Mouse (Mus musculus) limb, embryonic 11.5 days (tissue): ENCODE measurements at regions not wholly inside any gene's neighbourhood (a gene's known extent, or its start where the extent isn't known, plus 50 kb on each side); places are given as distances from the start of the nearest gene placed in this dataset.

ENCODE experiments used
- ATAC-seq: fragments of 200-750 bp; cut with Nextera tagmentation; 2 replicates; pipeline ENCODE4 v1.8.0; 2017; ENCODE audit warnings: low read depth; ENCODE audit not compliant: insufficient number of reproducible peaks, low FRiP score, low TSS enrichment
- DNase-seq: peaks from one replicate; pipeline ENCODE4 v3.0.0-alpha.2; 2015; ENCODE audit warnings: low spot score
- H3K27ac ChIP-seq: fragments of 300-500 bp; sonication (generic); replicated peaks from 2 replicates; pipeline ENCODE4 v1.5.1; 2014; ENCODE audit warnings: low read depth, mild to moderate bottlenecking, low read length
- H3K27me3 ChIP-seq: fragments of 300-500 bp; sonication (generic); 2 replicates; pipeline ENCODE4 v1.6.1; 2014; ENCODE audit warnings: mild to moderate bottlenecking, low read length, mixed read lengths; ENCODE audit not compliant: control insufficient read depth, insufficient read depth
- H3K36me3 ChIP-seq: fragments of 300-500 bp; sonication (generic); 2 replicates; pipeline ENCODE4 v1.6.1; 2014; ENCODE audit warnings: mild to moderate bottlenecking, low read length, moderate library complexity, mixed read lengths; ENCODE audit not compliant: control insufficient read depth, insufficient read depth
- H3K4me1 ChIP-seq: fragments of 300-500 bp; sonication (generic); 2 replicates; pipeline ENCODE4 v1.6.1; 2014; ENCODE audit warnings: low read length, mixed read lengths; ENCODE audit not compliant: control insufficient read depth, insufficient read depth
- H3K4me2 ChIP-seq: fragments of 300-500 bp; sonication (generic); 2 replicates; pipeline ENCODE4 v1.6.1; 2014; ENCODE audit warnings: low read depth, mild to moderate bottlenecking, moderate library complexity; ENCODE audit not compliant: severe bottlenecking
- H3K4me3 ChIP-seq: fragments of 300-500 bp; sonication (generic); 2 replicates; pipeline ENCODE4 v1.5.1; 2014; ENCODE audit warnings: low read depth, low read length
- H3K9ac ChIP-seq: fragments of 300-500 bp; sonication (generic); 2 replicates; pipeline ENCODE4 v1.6.1; 2014; ENCODE audit warnings: mild to moderate bottlenecking, low read length
- H3K9me3 ChIP-seq: fragments of 300-500 bp; sonication (generic); 2 replicates; pipeline ENCODE4 v1.6.1; 2016; ENCODE audit warnings: low read length; ENCODE audit not compliant: control insufficient read depth
- WGBS: fragments of 180-500 bp; shearing (Covaris S2); extraction: QIAGEN DNeasy Blood & Tissue Kit; methylation state at CpG from one replicate; pipeline ENCODE4 v1.1.7; 2014; 5-methylcytosine and 5-hydroxymethylcytosine counted together

- ATAC-seq (no peak), DNase-seq (no peak)
- H3K27me3 ChIP-seq = no peaks in the 10 kb centered on the region
- H3K4me2 ChIP-seq = no peak overlapping the region
- H3K4me1 ChIP-seq = 0 out of 2 replicates have a peak, but pooled peaks cover 5% of the 10 kb centered on the region
- H3K9ac ChIP-seq = no peak overlapping the region
- H3K36me3 ChIP-seq = no peaks in the 10 kb centered on the region
- H3K9me3 ChIP-seq = no peaks in the 10 kb centered on the region
- 86% methylated on average over 4 of the region's 4 CpGs for WGBS
- H3K27ac ChIP-seq = no peak overlapping the region
- no peak overlapping the region for H3K4me3 ChIP-seq
These were observed 86.0 kb upstream of the Ado start for GRCm38 (mm10) chr10:67634795-67635194.

- H3K9me3 ChIP-seq = no peaks in the 10 kb centered on the region
- H3K4me1 ChIP-seq = 0 out of 2 replicates have a peak, but pooled peaks cover 5% of the 10 kb centered on the region
- H3K4me3 ChIP-seq = no peak overlapping the region
- no peaks in the 10 kb centered on the region for H3K27me3 ChIP-seq
- ATAC-seq (no peak), DNase-seq (no peak)
- WGBS = 96% methylated on average over 7 of the region's 7 CpGs
- no peak overlapping the region for H3K27ac ChIP-seq
- no peaks in the 10 kb centered on the region for H3K36me3 ChIP-seq
- no peak overlapping the region for H3K9ac ChIP-seq
- H3K4me2 ChIP-seq = no peak overlapping the region
These were observed 84.3 kb upstream of the Ado start for GRCm38 (mm10) chr10:67633063-67633462.

- H3K27me3 ChIP-seq = no peaks in the 10 kb centered on the region
- H3K4me3 ChIP-seq = no peak overlapping the region
- DNase-seq (no peak), ATAC-seq (no peak)
- no peak overlapping the region for H3K9ac ChIP-seq
- no peak overlapping the region for H3K27ac ChIP-seq
- no peaks in the 10 kb centered on the region for H3K9me3 ChIP-seq
- no peaks in the 10 kb centered on the region for H3K4me1 ChIP-seq
- H3K36me3 ChIP-seq = no peaks in the 10 kb centered on the region
- WGBS = 87% methylated on average over 12 of the region's 12 CpGs
- H3K4me2 ChIP-seq = no peak overlapping the region
These were observed 74.6 kb upstream of the Ado start for GRCm38 (mm10) chr10:67623338-67623737.

- H3K4me3 ChIP-seq = no peak overlapping the region
- no peaks in the 10 kb centered on the region for H3K36me3 ChIP-seq
- no peak for DNase-seq
- no peaks in the 10 kb centered on the region for H3K4me1 ChIP-seq
- WGBS = 80% methylated on average over 8 of the region's 8 CpGs
- H3K9ac ChIP-seq = no peak overlapping the region
- ATAC-seq = no peak
- no peaks in the 10 kb centered on the region for H3K9me3 ChIP-seq
- no peak overlapping the region for H3K27ac ChIP-seq
- no peaks in the 10 kb centered on the region for H3K27me3 ChIP-seq
- H3K4me2 ChIP-seq = no peak overlapping the region
These were observed 71.3 kb upstream of the Ado start for GRCm38 (mm10) chr10:67620018-67620417.

GRCm38 (mm10) chr10:67618112-67618511 is 69.4 kb upstream of the Ado start:
- H3K27me3 ChIP-seq = no peaks in the 10 kb centered on the region
- H3K4me3 ChIP-seq = no peak overlapping the region
- no peak for ATAC-seq
- no peaks in the 10 kb centered on the region for H3K36me3 ChIP-seq
- no peak overlapping the region for H3K27ac ChIP-seq
- H3K4me1 ChIP-seq = no peaks in the 10 kb centered on the region
- no peak for DNase-seq
- no peaks in the 10 kb centered on the region for H3K9me3 ChIP-seq
- H3K4me2 ChIP-seq = no peak overlapping the region
- H3K9ac ChIP-seq = no peak overlapping the region
- 85% methylated on average over 5 of the region's 5 CpGs for WGBS

GRCm38 (mm10) chr10:67615016-67615415 is 66.3 kb upstream of the Ado start:
- Histone ChIP-seq H3K4me1 (no peaks in the 10 kb centered on the region), H3K4me2 (no peak overlapping the region), H3K27ac (no peak overlapping the region), H3K27me3 (no peaks in the 10 kb centered on the region), H3K9ac (no peak overlapping the region), H3K4me3 (no peak overlapping the region), H3K9me3 (no peaks in the 10 kb centered on the region), H3K36me3 (no peaks in the 10 kb centered on the region)
- ATAC-seq (no peak), DNase-seq (no peak)
- WGBS = 66% methylated on average over 3 of the region's 3 CpGs

GRCm38 (mm10) chr10:67610689-67611088 is 61.9 kb upstream of the Ado start:
- 90% methylated on average over 6 of the region's 6 CpGs for WGBS
- DNase-seq = no peak
- no peak for ATAC-seq
- Histone ChIP-seq H3K27me3 (no peaks in the 10 kb centered on the region), H3K4me1 (no peaks in the 10 kb centered on the region), H3K9me3 (no peaks in the 10 kb centered on the region), H3K36me3 (no peaks in the 10 kb centered on the region), H3K9ac (no peak overlapping the region), H3K4me2 (no peak overlapping the region), H3K4me3 (no peak overlapping the region), H3K27ac (no peak overlapping the region)

- Histone ChIP-seq H3K36me3 (no peaks in the 10 kb centered on the region), H3K27ac (no peak overlapping the region), H3K4me2 (no peak overlapping the region), H3K9me3 (no peaks in the 10 kb centered on the region), H3K9ac (no peak overlapping the region), H3K27me3 (no peaks in the 10 kb centered on the region), H3K4me1 (no peaks in the 10 kb centered on the region), H3K4me3 (no peak overlapping the region)
- DNase-seq (no peak), ATAC-seq (no peak)
- 42% methylated on average over 5 of the region's 5 CpGs for WGBS
These were observed 59.3 kb upstream of the Ado start for GRCm38 (mm10) chr10:67608033-67608432.

GRCm38 (mm10) chr10:67607297-67608032 is 58.7 kb upstream of the Ado start:
- H3K4me2 ChIP-seq = no peak overlapping the region
- no peak overlapping the region for H3K27ac ChIP-seq
- no peak overlapping the region for H3K9ac ChIP-seq
- H3K27me3 ChIP-seq = no peaks in the 10 kb centered on the region
- ATAC-seq = no peak
- no peaks in the 10 kb centered on the region for H3K4me1 ChIP-seq
- no peaks in the 10 kb centered on the region for H3K9me3 ChIP-seq
- WGBS = 72% methylated on average over 9 of the region's 9 CpGs
- DNase-seq = no peak
- no peak overlapping the region for H3K4me3 ChIP-seq
- no peaks in the 10 kb centered on the region for H3K36me3 ChIP-seq
